16 mouse cellular contexts compared by ENCODE assay signal in the genomic region with DNA sequence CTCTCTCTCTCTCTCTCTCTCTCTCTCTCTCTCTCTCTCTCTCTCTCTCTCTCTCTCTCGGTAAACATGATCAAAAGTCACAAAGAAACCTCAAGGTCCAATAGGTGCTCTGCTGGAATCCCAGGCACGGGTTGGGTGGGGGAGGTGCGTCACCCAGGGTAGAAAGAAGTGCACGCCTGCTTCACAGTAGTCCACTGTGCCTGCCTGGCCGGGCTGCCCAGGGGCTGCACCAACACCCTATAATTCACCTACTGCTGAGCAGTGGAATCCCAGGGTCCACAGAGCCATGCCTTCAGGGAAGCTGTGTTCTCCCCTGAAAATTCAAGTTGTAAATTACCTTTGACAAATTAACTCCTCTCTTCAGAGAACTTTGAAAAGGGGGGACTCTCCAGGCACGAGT. TPM values are rescaled to one million over a fixed set of nuclear protein-coding genes. Genes with fewer than 3 reads are reported as not detected.
DNase-seq lines count a peak whose midpoint lies in the region; ATAC-seq and TF ChIP-seq lines count a peak whose summit lies in the region.
"Had no signal": no experiment of that assay in that cellular context is flagged by ENCODE, and none has a peak within 500 bp of the region (broad histone marks: within the 10 kb centered on the region; RNA-seq: fewer than 3 reads in every experiment).

No protein-coding gene starts in this region.

- DNase-seq in heart, adult 11 months: peak; percentile 83
- no peak for DNase-seq in heart, postnatal 25 days (ENCODE audit: low spot score)
- peak; percentile 38 for DNase-seq in kidney, adult 2 months
- DNase-seq in kidney, adult 18-20 months: no peak
- DNase-seq in kidney, postnatal 25 days: peak; percentile 37 to 72
- peak; percentile 61 for DNase-seq in yolk sac, embryonic 10.5 days (ENCODE audit: low spot score)
- no peak for DNase-seq in forebrain, embryonic 14.5 days (ENCODE audit: low spot score)
- DNase-seq: adrenal gland, postnatal 10 days; cerebellum, adult 8-10 months; liver, embryonic 13.5 days had no signal

- no peak overlapping the region for H3K4me3 ChIP-seq in kidney, adult 2 months (ENCODE audit: insufficient read depth, low read depth, low read length)
- no peak overlapping the region for H3K4me3 ChIP-seq in hindbrain, embryonic 12.5 days
- no peak overlapping the region for H3K4me3 ChIP-seq in forebrain, embryonic 14.5 days (ENCODE audit: low read depth, low read length)
- H3K4me3 ChIP-seq: hindbrain, embryonic 10.5 days; liver, embryonic 13.5 days; neural tube, embryonic 13.5 days had no signal

- H3K4me1 ChIP-seq in kidney, adult 2 months (ENCODE audit: control insufficient read depth, insufficient read depth, low read length): no peaks in the 10 kb centered on the region
- H3K4me1 ChIP-seq in hindbrain, embryonic 12.5 days: peaks cover 10% of the 10 kb centered on the region
- peaks cover 5% of the 10 kb centered on the region for H3K4me1 ChIP-seq in forebrain, embryonic 14.5 days (ENCODE audit: control insufficient read depth, insufficient read depth, low read length)
- H3K4me1 ChIP-seq: liver, embryonic 13.5 days had no signal

- no peak overlapping the region for H3K27ac ChIP-seq in kidney, adult 2 months (ENCODE audit: insufficient read depth, low read depth, low read length)
- no peak overlapping the region for H3K27ac ChIP-seq in hindbrain, embryonic 12.5 days
- no peak overlapping the region for H3K27ac ChIP-seq in forebrain, embryonic 14.5 days (ENCODE audit: low read depth, low read length)
- H3K27ac ChIP-seq: hindbrain, embryonic 10.5 days; liver, embryonic 13.5 days; neural tube, embryonic 13.5 days had no signal

- no peak for ATAC-seq in hindbrain, embryonic 12.5 days (ENCODE audit: low FRiP score)
- ATAC-seq in forebrain, embryonic 14.5 days: no peak
- ATAC-seq: forebrain, embryonic 16.5 days had no signal

- no peak for TF ChIP-seq CTCF in kidney, adult 2 months (conservative IDR thresholded peaks at IDR 0.05; ENCODE audit: insufficient read depth, insufficient read length, low read depth, low read length)

- H3K9ac ChIP-seq in hindbrain, embryonic 12.5 days: no peak overlapping the region
- no peak overlapping the region for H3K9ac ChIP-seq in forebrain, embryonic 14.5 days (ENCODE audit: low read length)
- H3K9ac ChIP-seq: liver, embryonic 13.5 days; neural tube, embryonic 13.5 days had no signal

- 35% methylated on average over 6 of the region's 6 CpGs for WGBS in kidney, adult 2 months
- 72% methylated on average over 6 of the region's 6 CpGs for WGBS in hindbrain, embryonic 12.5 days
- WGBS in forebrain, embryonic 14.5 days: 82% methylated on average over 6 of the region's 6 CpGs

- no peaks in the 10 kb centered on the region for H3K27me3 ChIP-seq in kidney, adult 2 months (replicated peaks; ENCODE audit: control insufficient read depth, insufficient read depth, low read length)
- H3K27me3 ChIP-seq in hindbrain, embryonic 12.5 days: no peaks in the 10 kb centered on the region
- H3K27me3 ChIP-seq in forebrain, embryonic 14.5 days (replicated peaks; ENCODE audit: control insufficient read depth, insufficient read depth, low read length): no peaks in the 10 kb centered on the region
- H3K27me3 ChIP-seq: CH12.LX; liver, embryonic 13.5 days; neural tube, embryonic 13.5 days had no signal

- TF ChIP-seq POLR2A in kidney, adult 2 months (IDR thresholded peaks at IDR 0.05; ENCODE audit: low read depth, low read length): no peak

- peaks cover 8% of the 10 kb centered on the region; the same call in 1 of the 2 replicates for H3K9me3 ChIP-seq in hindbrain, embryonic 12.5 days (replicated peaks)
- peaks cover 8% of the 10 kb centered on the region; the same call in 1 of the 2 replicates for H3K9me3 ChIP-seq in forebrain, embryonic 14.5 days (replicated peaks; ENCODE audit: control insufficient read depth, low read length)

- no peaks in the 10 kb centered on the region for H3K36me3 ChIP-seq in kidney, adult 2 months (ENCODE audit: control insufficient read depth, insufficient read depth, low read length)
- 0 out of 2 replicates have a peak, but pooled peaks cover 2% of the 10 kb centered on the region for H3K36me3 ChIP-seq in hindbrain, embryonic 12.5 days
- H3K36me3 ChIP-seq in forebrain, embryonic 14.5 days (ENCODE audit: control insufficient read depth, insufficient read depth, low read length): no peaks in the 10 kb centered on the region
- H3K36me3 ChIP-seq: liver, embryonic 13.5 days; neural tube, embryonic 13.5 days had no signal

- H3K4me2 ChIP-seq in hindbrain, embryonic 12.5 days (replicated peaks): no peak overlapping the region
- H3K4me2 ChIP-seq in forebrain, embryonic 14.5 days (ENCODE audit: low read length): no peak overlapping the region
- H3K4me2 ChIP-seq: liver, embryonic 13.5 days; neural tube, embryonic 13.5 days had no signal

- intact Hi-C loops in heart, postnatal 25 days (cut with DNase I): no loop called here

RNA-seq across cellular contexts. Expression of gene Ror2, which starts 58.9 kb away (rescaled TPM):
- total RNA-seq in heart, postnatal 25 days (2021): 1 to 10 TPM; 1.5 to 1.8 TPM
- polyA plus RNA-seq in kidney, adult 2 months (2012; rRNA removed): 3.7 and 6.0 TPM in 2 replicates
- 16.7 and 17.8 TPM in 2 replicates for polyA plus RNA-seq in hindbrain, embryonic 12.5 days (2016; fragmentation: Nextera tagmentation; extraction: Ambion mirVana)
- 2.2 and 2.6 TPM in 2 replicates for polyA plus RNA-seq in forebrain, embryonic 14.5 days (2014; fragmentation: Nextera tagmentation; extraction: Ambion mirVana)
- total RNA-seq: monocyte, adult 5-6 weeks had no signal

Comparison
In these comparisons a context has a peak if more than half of its experiments do, and no peak if none do; other contexts are left out.
1. DNase-seq: peak in heart, adult 11 months (single experiment), kidney, adult 2 months (single experiment), kidney, postnatal 25 days (2 of 2) and yolk sac, embryonic 10.5 days (single experiment); none in heart, postnatal 25 days (single experiment), kidney, adult 18-20 months (single experiment) and forebrain, embryonic 14.5 days (single experiment).